ENCODE assay signal across 8 mouse cellular contexts in the genomic region with DNA sequence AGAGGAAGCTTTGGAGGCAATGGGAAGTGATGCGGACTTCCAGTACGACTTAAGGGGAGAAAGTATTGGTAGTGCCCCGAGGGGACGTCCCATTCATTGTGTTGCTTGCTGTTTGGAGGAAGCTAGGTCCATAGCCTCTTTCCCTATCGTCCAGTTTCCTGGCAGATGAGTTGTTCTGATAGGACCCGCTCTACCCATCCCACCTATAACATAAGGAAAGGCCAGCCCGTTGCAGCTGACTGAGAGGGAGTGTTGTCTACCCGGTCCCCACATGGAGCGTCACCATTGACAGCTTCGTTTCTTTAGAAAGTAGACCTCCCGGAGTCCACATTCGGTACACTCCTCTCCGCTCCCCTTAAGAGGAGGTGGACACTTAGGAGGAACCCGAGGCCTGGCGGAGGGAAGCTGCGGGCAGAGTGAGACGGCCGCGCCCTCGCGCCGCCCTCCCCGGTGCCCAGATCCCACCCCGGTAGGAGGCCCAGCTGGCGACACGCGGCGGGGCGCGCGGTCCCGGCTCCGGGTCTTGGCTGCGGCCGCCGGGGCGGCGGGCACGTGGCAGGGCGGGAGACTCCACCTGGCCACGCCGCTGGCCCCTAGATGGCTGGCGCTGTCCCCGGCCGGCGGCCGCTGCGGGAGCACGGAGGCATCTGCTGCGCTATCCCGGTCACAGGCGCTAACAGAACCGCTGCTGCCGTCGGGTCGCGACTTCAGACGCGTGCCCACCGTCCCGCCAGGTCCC.
DNase-seq lines count a peak whose midpoint lies in the region; ATAC-seq and TF ChIP-seq lines count a peak whose summit lies in the region.

No protein-coding gene starts in this region.

- in situ Hi-C loops in Patski (cut with MboI; ENCODE audit: low pct_unique_long_range_greater_than_20kb) = no loop called here

- WGBS in forebrain, embryonic 16.5 days = 1% methylated on average over 61 of the region's 61 CpGs

- TF ChIP-seq POLR2A in bone marrow macrophage, adult 2 months (IDR thresholded peaks at IDR 0.05; ENCODE audit: borderline replicate concordance, low read depth, low read length) = no peak

- no peaks in the 10 kb centered on the region for H3K27me3 ChIP-seq in Patski
- H3K27me3 ChIP-seq in forebrain, embryonic 16.5 days (replicated peaks; ENCODE audit: control insufficient read depth, insufficient read depth, low read length) = peaks cover 19% of the 10 kb centered on the region

- H3K36me3 ChIP-seq in forebrain, embryonic 16.5 days (ENCODE audit: control insufficient read depth, insufficient read depth) = no peaks in the 10 kb centered on the region

- H3K9ac ChIP-seq in forebrain, embryonic 16.5 days (replicated peaks; ENCODE audit: low read depth, low read length) = peak overlapping the region; percentile 35

- H3K4me2 ChIP-seq in forebrain, embryonic 16.5 days (ENCODE audit: low read length) = peak overlapping the region; percentile 96

- no peaks in the 10 kb centered on the region for H3K9me3 ChIP-seq in forebrain, embryonic 16.5 days (ENCODE audit: control insufficient read depth, low read length)

- no peak for TF ChIP-seq CTCF in Patski (IDR thresholded peaks at IDR 0.05)
- no peak for TF ChIP-seq CTCF in bone marrow macrophage, adult 2 months (IDR thresholded peaks at IDR 0.05; ENCODE audit: low read depth, low read length)

- ATAC-seq in Patski = peak; percentile 62
- ATAC-seq in forebrain, embryonic 16.5 days = peak; percentile 54
- peak; percentile 42 for ATAC-seq in megakaryocyte progenitor cell, adult 5-6 weeks (replicated peaks; ENCODE audit: poor library complexity)

- POLR2A ChIA-PET in Patski (lab: Charles Lee) = interaction anchor here (1.5 kb wide), 1 partner anchor 236 kb away, joined by 3 read pairs; no protein-coding TSS in a partner anchor

- DNase-seq in Patski (ENCODE audit: low read depth, low spot score) = no peak
- DNase-seq in heart, postnatal 4 days = peak; percentile 85
- DNase-seq in left cerebral cortex, postnatal 14 days (ENCODE audit: low spot score in 2 of 2) = peak; percentile 33 to 38
- DNase-seq in spleen, adult 18-20 months = peak; percentile 71 to 81
- no peak for DNase-seq in Muller cell, postnatal 12 days (ENCODE audit: inconsistent ontology term)

- CTCF ChIA-PET in Patski (lab: Charles Lee) = no interaction called here

- peak overlapping the region; percentile 75 for H3K4me3 ChIP-seq in bone marrow macrophage, adult 2 months (ENCODE audit: insufficient read depth, low read length)
- H3K4me3 ChIP-seq in forebrain, embryonic 16.5 days (replicated peaks; ENCODE audit: low read length) = peak overlapping the region; percentile 79

- H3K4me1 ChIP-seq in bone marrow macrophage, adult 2 months (ENCODE audit: control insufficient read depth, insufficient read depth, low read length) = peaks cover 6% of the 10 kb centered on the region
- H3K4me1 ChIP-seq in forebrain, embryonic 16.5 days (replicated peaks; ENCODE audit: control insufficient read depth, insufficient read depth, low read length) = peaks cover 16% of the 10 kb centered on the region

- intact Hi-C loops in left cerebral cortex, postnatal 14 days (cut with DNase I) = no loop called here

- H3K27ac ChIP-seq in bone marrow macrophage, adult 2 months (ENCODE audit: insufficient read depth, low read depth, low read length) = peak overlapping the region; percentile 25; the same call in 1 of the 2 replicates
- no peak overlapping the region for H3K27ac ChIP-seq in forebrain, embryonic 16.5 days (ENCODE audit: low read length)

Comparison
In these comparisons a context has a peak if more than half of its experiments do, and no peak if none do; other contexts are left out.
1. DNase-seq: peak in heart, postnatal 4 days (single experiment), left cerebral cortex, postnatal 14 days (2 of 2) and spleen, adult 18-20 months (2 of 2); none in Patski (single experiment) and Muller cell, postnatal 12 days (single experiment).
2. Peak in every context shown above with its lines, with median percentiles within 50 percentile points of each other: ATAC-seq.